Mouse (Mus musculus) heart, embryonic 11.5 days (tissue): Measurements from ENCODE around the gene Mapkapk3. TPM values are rescaled to one million over a fixed set of nuclear protein-coding genes. Genes with fewer than 3 reads are reported as not detected.

ENCODE experiments used
- ATAC-seq: fragments of 200-750 bp; cut with Nextera tagmentation; replicated peaks from 2 replicates; pipeline ENCODE4 v1.8.0; 2017; ENCODE audit warnings: moderate library complexity; ENCODE audit not compliant: insufficient number of reproducible peaks, low FRiP score, low TSS enrichment
- H3K27ac ChIP-seq: fragments of 300-500 bp; sonication (generic); 2 replicates; pipeline ENCODE4 v1.5.1; 2014; ENCODE audit warnings: mild to moderate bottlenecking, low read depth, low read length
- H3K27me3 ChIP-seq: fragments of 300-500 bp; sonication (generic); 2 replicates; pipeline ENCODE4 v1.6.1; 2014; ENCODE audit warnings: mild to moderate bottlenecking, low read length, mixed read lengths; ENCODE audit not compliant: control insufficient read depth, insufficient read depth
- H3K36me3 ChIP-seq: fragments of 300-500 bp; sonication (generic); 2 replicates; pipeline ENCODE4 v1.6.1; 2014; ENCODE audit warnings: mild to moderate bottlenecking, low read length, moderate library complexity, mixed read lengths; ENCODE audit not compliant: control insufficient read depth, insufficient read depth
- H3K4me1 ChIP-seq: fragments of 300-500 bp; sonication (generic); 2 replicates; pipeline ENCODE4 v1.6.1; 2014; ENCODE audit warnings: low read length; ENCODE audit not compliant: control insufficient read depth, insufficient read depth
- H3K4me2 ChIP-seq: fragments of 300-500 bp; sonication (generic); 2 replicates; pipeline ENCODE4 v1.6.1; 2014; ENCODE audit warnings: mild to moderate bottlenecking, moderate library complexity
- H3K4me3 ChIP-seq: fragments of 300-500 bp; sonication (generic); 2 replicates; pipeline ENCODE4 v1.5.1; 2014; ENCODE audit warnings: low read depth, low read length
- H3K9ac ChIP-seq: fragments of 300-500 bp; sonication (generic); 2 replicates; pipeline ENCODE4 v1.6.1; 2014; ENCODE audit warnings: mild to moderate bottlenecking, low read depth, low read length, moderate library complexity
- H3K9me3 ChIP-seq: fragments of 300-500 bp; sonication (generic); replicated peaks from 2 replicates; pipeline ENCODE4 v1.6.1; 2016; ENCODE audit warnings: low read length; ENCODE audit not compliant: control insufficient read depth
- WGBS: fragments of 180-500 bp; shearing (Covaris S2); extraction: QIAGEN DNeasy Blood & Tissue Kit; methylation state at CpG from one replicate; pipeline ENCODE4 v1.1.7; 2014; ENCODE audit not compliant: insufficient replicate concordance; 5-methylcytosine and 5-hydroxymethylcytosine counted together
- polyA plus RNA-seq: library from polyadenylated mRNA; unstranded; fragments of >200 nt; fragmentation: Nextera tagmentation; extraction: Ambion mirVana; gene quantifications from 2 replicates; pipeline ENCODE4 v1.2.1, GENCODE M21; 2014

The Mapkapk3 gene
- polyA plus RNA-seq, 1 experiment from 2014 or later = 5.8 TPM

- H3K27ac ChIP-seq = no peak overlapping the region; the same call in 1 of the 2 replicates
- H3K4me1 ChIP-seq = peaks cover 43% of the 10 kb centered on the region
- H3K4me2 ChIP-seq = peak overlapping the region; percentile 97
- H3K9ac ChIP-seq = peak overlapping the region; percentile 84; the same call in 1 of the 2 replicates
- H3K9me3 ChIP-seq = no peaks in the 10 kb centered on the region
- 0 out of 2 replicates have a peak, but pooled peaks cover 7% of the 10 kb centered on the region for H3K36me3 ChIP-seq
- 56% methylated on average over 8 of the region's 8 CpGs for WGBS
- no peaks in the 10 kb centered on the region for H3K27me3 ChIP-seq
- ATAC-seq = no peak
- H3K4me3 ChIP-seq = peak overlapping the region; percentile 74
Measured at GRCm38 (mm10) chr9:107298059-107298780, 8.5 kb upstream of the Mapkapk3 start.

DNA sequence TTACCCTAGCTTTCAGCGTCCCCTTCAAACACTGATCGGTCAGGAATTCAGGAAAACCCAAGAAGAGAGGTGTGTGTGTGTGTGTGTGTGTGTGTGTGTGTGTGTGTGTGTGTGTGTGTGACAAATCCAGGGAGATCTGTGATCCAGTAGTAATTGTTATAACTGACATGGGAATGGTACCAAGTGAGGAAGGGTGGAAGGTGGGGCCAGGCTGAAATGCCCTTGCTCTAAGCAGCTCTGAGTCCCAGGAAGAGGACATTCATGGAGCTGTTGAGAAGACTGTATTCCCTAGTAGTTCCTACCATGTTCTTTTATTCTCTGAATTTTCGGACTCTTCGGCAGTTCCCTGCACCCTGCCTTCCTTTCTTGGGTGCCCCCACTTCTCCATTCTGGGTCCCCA lies 8.0 kb upstream of the Mapkapk3 start:
- Histone ChIP-seq H3K4me1 (peaks cover 38% of the 10 kb centered on the region), H3K9ac (peak overlapping the region; percentile 84; the same call in 1 of the 2 replicates), H3K9me3 (no peaks in the 10 kb centered on the region), H3K27me3 (no peaks in the 10 kb centered on the region), H3K27ac (no peak overlapping the region), H3K4me3 (peak overlapping the region; percentile 74), H3K36me3 (0 out of 2 replicates have a peak, but pooled peaks cover 7% of the 10 kb centered on the region), H3K4me2 (peak overlapping the region; percentile 97)
- WGBS = 81% methylated on average over 4 of the region's 4 CpGs
- ATAC-seq = no peak

DNA sequence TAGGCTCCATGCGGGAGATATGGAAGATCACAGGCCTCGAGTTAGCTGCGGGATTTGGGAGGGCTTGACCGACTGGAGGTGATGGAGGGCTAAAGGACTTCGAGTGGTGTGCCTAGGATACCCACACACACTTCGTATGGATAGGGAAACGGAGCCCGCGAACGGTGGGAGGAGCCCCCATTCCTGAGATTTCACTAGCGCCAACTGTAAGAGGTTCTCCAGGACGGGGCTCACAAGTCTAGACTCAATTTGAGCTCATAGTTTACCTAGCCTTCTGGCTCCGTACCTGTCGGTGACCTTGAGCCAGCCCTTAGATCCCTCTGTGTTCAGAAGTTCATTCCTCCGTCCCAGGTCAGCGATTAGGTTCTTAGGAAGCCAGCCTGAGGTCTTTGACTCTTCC lies 7.4 kb upstream of the Mapkapk3 start:
- Histone ChIP-seq H3K9ac (peak overlapping the region; percentile 84), H3K4me2 (peak overlapping the region; percentile 97), H3K4me3 (peak overlapping the region; percentile 74), H3K4me1 (peaks cover 32% of the 10 kb centered on the region), H3K36me3 (0 out of 2 replicates have a peak, but pooled peaks cover 7% of the 10 kb centered on the region), H3K9me3 (no peaks in the 10 kb centered on the region), H3K27me3 (no peaks in the 10 kb centered on the region), H3K27ac (peak overlapping the region; percentile 82)
- no peak for ATAC-seq
- WGBS = 11% methylated on average over 16 of the region's 16 CpGs

DNA sequence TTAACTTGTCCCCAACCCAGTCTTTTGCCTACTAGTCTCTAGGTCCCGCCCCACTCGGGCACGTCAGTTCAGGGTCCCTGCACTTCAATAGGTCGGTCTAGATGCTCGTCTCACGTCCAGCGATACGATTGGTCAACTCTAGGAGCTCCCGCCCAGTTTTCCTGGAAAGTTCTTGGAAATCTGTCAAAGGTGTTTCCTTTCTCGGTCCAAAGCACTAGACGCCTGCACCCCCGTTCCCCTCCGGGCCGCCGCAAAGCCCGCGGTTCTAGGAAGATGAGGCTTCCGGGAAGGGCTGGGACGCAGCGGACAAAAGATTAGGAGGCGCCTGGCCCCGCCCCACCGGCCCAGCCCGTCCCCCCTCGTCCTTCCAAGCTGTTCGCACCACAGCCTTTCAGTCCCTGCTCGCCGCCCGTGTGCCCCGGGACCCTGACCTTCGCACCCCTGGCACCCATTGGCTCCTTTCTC lies 6.9 kb upstream of the Mapkapk3 start:
- H3K36me3 ChIP-seq = 0 out of 2 replicates have a peak, but pooled peaks cover 7% of the 10 kb centered on the region
- H3K27me3 ChIP-seq = no peaks in the 10 kb centered on the region
- peak overlapping the region; percentile 97 for H3K4me2 ChIP-seq
- peak; percentile 94 for ATAC-seq
- H3K27ac ChIP-seq = peak overlapping the region; percentile 82
- H3K9ac ChIP-seq = peak overlapping the region; percentile 84
- under 1% methylated on average over 31 of the region's 31 CpGs for WGBS
- H3K9me3 ChIP-seq = no peaks in the 10 kb centered on the region
- H3K4me3 ChIP-seq = peak overlapping the region; percentile 74
- H3K4me1 ChIP-seq = peaks cover 29% of the 10 kb centered on the region

GRCm38 (mm10) chr9:107296041-107296440 lies 6.4 kb upstream of the Mapkapk3 start:
- Histone ChIP-seq H3K9ac (peak overlapping the region; percentile 84), H3K27ac (peak overlapping the region; percentile 82), H3K9me3 (no peaks in the 10 kb centered on the region), H3K4me1 (peaks cover 24% of the 10 kb centered on the region), H3K4me3 (peak overlapping the region; percentile 74), H3K27me3 (no peaks in the 10 kb centered on the region), H3K4me2 (peak overlapping the region; percentile 97), H3K36me3 (0 out of 2 replicates have a peak, but pooled peaks cover 4% of the 10 kb centered on the region)
- 2% methylated on average over 14 of the region's 14 CpGs for WGBS
- peak; percentile 8; the same call in 1 of the 2 replicates for ATAC-seq

DNA sequence AAGGTAGTCTGAATTCAATTTTAAA lies 6.2 kb upstream of the Mapkapk3 start, which contains the start of gene Cish:
Cish (plus strand) TSS at position 11 of the 25 bp plus-strand sequence.
- Histone ChIP-seq H3K9ac (peak within 1 kb of the TSS; percentile 84), H3K4me2 (peak within 1 kb of the TSS; percentile 97), H3K36me3 (0 out of 2 replicates have a peak, but pooled peaks cover 3% of the 10 kb centered on the region), H3K4me3 (peak within 1 kb of the TSS; percentile 74), H3K9me3 (no peaks in the 10 kb centered on the region), H3K27me3 (no peaks in the 10 kb centered on the region), H3K27ac (peak within 1 kb of the TSS; percentile 82), H3K4me1 (peaks cover 24% of the 10 kb centered on the region)
- no peak for ATAC-seq

- H3K4me3 ChIP-seq = peak overlapping the region; percentile 74
- H3K9ac ChIP-seq = no peak overlapping the region
- 42% methylated on average over 4 of the region's 4 CpGs for WGBS
- peak overlapping the region; percentile 97 for H3K4me2 ChIP-seq
- no peak for ATAC-seq
- H3K27me3 ChIP-seq = no peaks in the 10 kb centered on the region
- H3K4me1 ChIP-seq = peaks cover 24% of the 10 kb centered on the region
- H3K27ac ChIP-seq = peak overlapping the region; percentile 82; the same call in 1 of the 2 replicates
- 0 out of 2 replicates have a peak, but pooled peaks cover 1% of the 10 kb centered on the region for H3K36me3 ChIP-seq
- H3K9me3 ChIP-seq = no peaks in the 10 kb centered on the region
Measured at GRCm38 (mm10) chr9:107295616-107296015, 5.9 kb upstream of the Mapkapk3 start.

DNA sequence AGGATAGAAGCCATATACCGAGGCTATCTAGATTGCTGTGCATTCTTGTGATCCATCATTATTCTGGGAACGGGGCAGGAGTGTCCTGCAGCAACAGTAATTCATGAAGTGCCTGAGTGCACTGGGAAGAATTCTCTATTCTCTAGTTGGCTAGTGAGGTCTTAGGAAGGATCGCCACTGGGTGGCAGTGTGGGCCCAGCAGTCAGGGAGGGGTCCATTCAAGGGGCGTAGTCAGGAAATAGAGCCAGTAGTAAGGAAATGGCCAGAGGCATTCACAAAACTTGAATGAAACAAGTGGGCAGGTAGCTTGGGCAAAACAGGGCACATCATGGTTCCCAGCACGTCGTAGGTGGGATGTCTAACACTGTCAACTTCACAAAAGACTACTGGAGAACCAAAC lies 4.6 kb upstream of the Mapkapk3 start:
- Histone ChIP-seq H3K4me3 (no peak overlapping the region), H3K27me3 (no peaks in the 10 kb centered on the region), H3K36me3 (no peaks in the 10 kb centered on the region), H3K9me3 (no peaks in the 10 kb centered on the region), H3K27ac (no peak overlapping the region), H3K4me2 (no peak overlapping the region), H3K9ac (no peak overlapping the region), H3K4me1 (peaks cover 29% of the 10 kb centered on the region)
- WGBS = 5% methylated on average over 6 of the region's 6 CpGs
- no peak for ATAC-seq

- ATAC-seq = no peak
- H3K36me3 ChIP-seq = no peaks in the 10 kb centered on the region
- peaks cover 2% of the 10 kb centered on the region; the same call in 1 of the 2 replicates for H3K27me3 ChIP-seq
- no peak overlapping the region for H3K9ac ChIP-seq
- H3K4me2 ChIP-seq = no peak overlapping the region
- no peak overlapping the region for H3K4me3 ChIP-seq
- no peaks in the 10 kb centered on the region for H3K9me3 ChIP-seq
- H3K4me1 ChIP-seq = peaks cover 19% of the 10 kb centered on the region; the same call in 1 of the 2 replicates
- WGBS = 26% methylated on average over 10 of the region's 10 CpGs
- no peak overlapping the region for H3K27ac ChIP-seq
Measured at GRCm38 (mm10) chr9:107290897-107291296, 1.2 kb upstream of the Mapkapk3 start.
